Mouse (Mus musculus) limb, embryonic 10.5 days (tissue): ENCODE data around the gene Hdgf. TPM values are rescaled to one million over a fixed set of nuclear protein-coding genes. Genes with fewer than 3 reads are reported as not detected.
A peak's percentile ranks its signal among the peaks of the same experiment; 100 is the strongest.

Source experiments
- DNase-seq: peaks from one replicate; pipeline ENCODE4 v3.0.0-alpha.2; 2017; ENCODE audit warnings: low spot score
- H3K27ac ChIP-seq: fragments of 300-500 bp; sonication (generic); 2 replicates; pipeline ENCODE4 v1.5.1; 2016; ENCODE audit warnings: mild to moderate bottlenecking
- H3K27me3 ChIP-seq: fragments of 300-500 bp; sonication (generic); 2 replicates; pipeline ENCODE4 v1.6.1; 2016; ENCODE audit warnings: low read depth, mild to moderate bottlenecking; ENCODE audit not compliant: poor library complexity, severe bottlenecking
- H3K36me3 ChIP-seq: fragments of 300-500 bp; sonication (generic); 2 replicates; pipeline ENCODE4 v1.6.1; 2016; ENCODE audit warnings: mild to moderate bottlenecking, moderate library complexity
- H3K4me1 ChIP-seq: fragments of 300-500 bp; sonication (generic); 2 replicates; pipeline ENCODE4 v1.6.1; 2016
- H3K4me3 ChIP-seq: fragments of 300-500 bp; sonication (generic); 2 replicates; pipeline ENCODE4 v1.5.1; 2016; ENCODE audit warnings: mild to moderate bottlenecking, moderate library complexity
- H3K9me3 ChIP-seq: fragments of 300-500 bp; sonication (generic); replicated peaks from 2 replicates; pipeline ENCODE4 v1.6.1; 2016; ENCODE audit warnings: mild to moderate bottlenecking
- WGBS: fragments of 180-500 bp; shearing (Covaris S2); methylation state at CpG from one replicate; pipeline ENCODE4 v1.1.7; 2016; 5-methylcytosine and 5-hydroxymethylcytosine counted together
- polyA plus RNA-seq: library from polyadenylated mRNA; unstranded; fragments of >200 nt; fragmentation: Nextera tagmentation; extraction: Ambion mirVana; gene quantifications from 2 replicates; pipeline ENCODE4 v1.2.1, GENCODE M21; 2016

Hdgf gene
- polyA plus RNA-seq, 1 experiment from 2014 or later: 272 TPM

- no peak overlapping the region for H3K27ac ChIP-seq
- no peaks in the 10 kb centered on the region for H3K9me3 ChIP-seq
- peaks cover 6% of the 10 kb centered on the region; the same call in 1 of the 2 replicates for H3K4me1 ChIP-seq
- H3K27me3 ChIP-seq: no peaks in the 10 kb centered on the region
- WGBS: 95% methylated on average over 1 of the region's 1 CpGs
- H3K4me3 ChIP-seq: no peak overlapping the region
- DNase-seq: no peak
- H3K36me3 ChIP-seq: peaks cover 63% of the 10 kb centered on the region
These were observed 10.9 kb downstream of the Hdgf start for GRCm38 (mm10) chr3:87916990-87917389.

- DNase-seq: no peak
- Histone ChIP-seq H3K9me3 (no peaks in the 10 kb centered on the region), H3K27ac (no peak overlapping the region), H3K4me3 (no peak overlapping the region), H3K4me1 (peaks cover 6% of the 10 kb centered on the region; the same call in 1 of the 2 replicates), H3K36me3 (peaks cover 67% of the 10 kb centered on the region), H3K27me3 (no peaks in the 10 kb centered on the region)
- WGBS: 92% methylated on average over 1 of the region's 1 CpGs
These were observed 12.4 kb downstream of the Hdgf start for GRCm38 (mm10) chr3:87918551-87918950.

GRCm38 (mm10) chr3:87919336-87920108, 13.4 kb downstream of the Hdgf start, which contains the start of gene Mrpl24:
Gene Mrpl24 (plus strand): TSS chr3:87919506.
- Histone ChIP-seq H3K9me3 (no peaks in the 10 kb centered on the region), H3K4me1 (peaks cover 6% of the 10 kb centered on the region; the same call in 1 of the 2 replicates), H3K27me3 (no peaks in the 10 kb centered on the region), H3K4me3 (peak within 1 kb of the TSS; percentile 63), H3K27ac (peak within 1 kb of the TSS; percentile 83), H3K36me3 (peaks cover 67% of the 10 kb centered on the region)
- under 1% methylated on average over 30 of the region's 30 CpGs for WGBS
- DNase-seq: peak; percentile 64

- Histone ChIP-seq H3K4me1 (peaks cover 6% of the 10 kb centered on the region; the same call in 1 of the 2 replicates), H3K9me3 (no peaks in the 10 kb centered on the region), H3K27me3 (no peaks in the 10 kb centered on the region), H3K4me3 (peak overlapping the region; percentile 63), H3K36me3 (peaks cover 67% of the 10 kb centered on the region), H3K27ac (peak overlapping the region; percentile 83; the same call in 1 of the 2 replicates)
- WGBS: 70% methylated on average over 9 of the region's 9 CpGs
- no peak for DNase-seq
These were observed 14.3 kb downstream of the Hdgf start for GRCm38 (mm10) chr3:87920270-87920943.

GRCm38 (mm10) chr3:87924996-87925395, 18.9 kb downstream of the Hdgf start:
- H3K27me3 ChIP-seq: no peaks in the 10 kb centered on the region
- H3K27ac ChIP-seq: no peak overlapping the region
- peaks cover 11% of the 10 kb centered on the region for H3K4me1 ChIP-seq
- peaks cover 71% of the 10 kb centered on the region for H3K36me3 ChIP-seq
- no peaks in the 10 kb centered on the region for H3K9me3 ChIP-seq
- H3K4me3 ChIP-seq: no peak overlapping the region
- DNase-seq: no peak
- WGBS: 85% methylated on average over 7 of the region's 7 CpGs

GRCm38 (mm10) chr3:87927452-87927851, 21.3 kb downstream of the Hdgf start:
- no peak overlapping the region for H3K4me3 ChIP-seq
- H3K27me3 ChIP-seq: no peaks in the 10 kb centered on the region
- no peaks in the 10 kb centered on the region for H3K9me3 ChIP-seq
- no peak overlapping the region for H3K27ac ChIP-seq
- peaks cover 22% of the 10 kb centered on the region for H3K4me1 ChIP-seq
- WGBS: 91% methylated on average over 5 of the region's 5 CpGs
- H3K36me3 ChIP-seq: peaks cover 72% of the 10 kb centered on the region
- DNase-seq: no peak

- Histone ChIP-seq H3K4me3 (peak overlapping the region; percentile 75), H3K9me3 (no peaks in the 10 kb centered on the region), H3K4me1 (peaks cover 25% of the 10 kb centered on the region), H3K27me3 (no peaks in the 10 kb centered on the region), H3K27ac (peak overlapping the region; percentile 91), H3K36me3 (peaks cover 72% of the 10 kb centered on the region)
- DNase-seq: no peak
- WGBS: 6% methylated on average over 26 of the region's 26 CpGs
These were observed 23.4 kb downstream of the Hdgf start for GRCm38 (mm10) chr3:87929341-87930077.

GRCm38 (mm10) chr3:87930078-87930795, 24.1 kb downstream of the Hdgf start, which contains the start of the genes Isg20l2 and Rrnad1:
Gene Isg20l2 (plus strand): TSS chr3:87930314.
Gene Rrnad1 (minus strand): TSS chr3:87930717.
- H3K36me3 ChIP-seq: peaks cover 72% of the 10 kb centered on the region
- H3K4me1 ChIP-seq: peaks cover 27% of the 10 kb centered on the region
- peak; percentile 99 for DNase-seq
- H3K4me3 ChIP-seq: peak within 1 kb of the TSS; percentile 75
- H3K27me3 ChIP-seq: no peaks in the 10 kb centered on the region
- peak within 1 kb of the TSS; percentile 91 for H3K27ac ChIP-seq
- no peaks in the 10 kb centered on the region for H3K9me3 ChIP-seq
- under 1% methylated on average over 78 of the region's 78 CpGs for WGBS

- no peak for DNase-seq
- Histone ChIP-seq H3K9me3 (no peaks in the 10 kb centered on the region), H3K27ac (no peak overlapping the region), H3K4me3 (no peak overlapping the region), H3K27me3 (no peaks in the 10 kb centered on the region), H3K36me3 (peaks cover 79% of the 10 kb centered on the region), H3K4me1 (peaks cover 30% of the 10 kb centered on the region)
- 88% methylated on average over 5 of the region's 5 CpGs for WGBS
These were observed 27.9 kb downstream of the Hdgf start for GRCm38 (mm10) chr3:87934026-87934425.

GRCm38 (mm10) chr3:87934501-87934900, 28.4 kb downstream of the Hdgf start:
- 77% methylated on average over 4 of the region's 4 CpGs for WGBS
- Histone ChIP-seq H3K36me3 (peaks cover 83% of the 10 kb centered on the region), H3K4me1 (peaks cover 26% of the 10 kb centered on the region), H3K9me3 (no peaks in the 10 kb centered on the region), H3K27me3 (no peaks in the 10 kb centered on the region), H3K4me3 (no peak overlapping the region), H3K27ac (no peak overlapping the region)
- no peak for DNase-seq

- DNase-seq: no peak
- no peaks in the 10 kb centered on the region for H3K27me3 ChIP-seq
- WGBS: 86% methylated on average over 4 of the region's 4 CpGs
- H3K36me3 ChIP-seq: peaks cover 90% of the 10 kb centered on the region
- no peak overlapping the region for H3K27ac ChIP-seq
- H3K9me3 ChIP-seq: no peaks in the 10 kb centered on the region
- H3K4me3 ChIP-seq: no peak overlapping the region
- H3K4me1 ChIP-seq: peaks cover 26% of the 10 kb centered on the region
These were observed 29.1 kb downstream of the Hdgf start for GRCm38 (mm10) chr3:87935201-87935600.

GRCm38 (mm10) chr3:87935776-87936175, 29.7 kb downstream of the Hdgf start:
- Histone ChIP-seq H3K27ac (no peak overlapping the region; the same call in 1 of the 2 replicates), H3K4me1 (peaks cover 26% of the 10 kb centered on the region), H3K36me3 (peaks cover 96% of the 10 kb centered on the region), H3K27me3 (no peaks in the 10 kb centered on the region), H3K4me3 (no peak overlapping the region), H3K9me3 (no peaks in the 10 kb centered on the region)
- WGBS: 97% methylated on average over 2 of the region's 2 CpGs
- peak; percentile 93 for DNase-seq
